Mouse (Mus musculus) thymus, adult 2 months (tissue): ENCODE results near the gene Rtl8c.
"Not testable (repeated sequence)": the region's sequence is repeated elsewhere in the genome, so short reads cannot be mapped to it uniquely, and the experiment has no call there.

Source experiments
- CTCF ChIP-seq: fragments of 200-500 bp; IDR thresholded peaks from 2 replicates; pipeline ENCODE4 v1.5.1; 2012; ENCODE audit warnings: mild to moderate bottlenecking, control low read depth, low read length, moderate library complexity, borderline replicate concordance; ENCODE audit not compliant: control insufficient read depth, poor library complexity, insufficient read depth; ENCODE audit errors: extremely low read depth
- POLR2A ChIP-seq: fragments of 200-500 bp; IDR thresholded peaks from 2 replicates; pipeline ENCODE4 v1.6.1; 2012; ENCODE audit warnings: mild to moderate bottlenecking, low read length, control low read depth, moderate library complexity; ENCODE audit not compliant: control insufficient read depth, poor library complexity, insufficient read depth; ENCODE audit errors: extremely low read depth

DNA sequence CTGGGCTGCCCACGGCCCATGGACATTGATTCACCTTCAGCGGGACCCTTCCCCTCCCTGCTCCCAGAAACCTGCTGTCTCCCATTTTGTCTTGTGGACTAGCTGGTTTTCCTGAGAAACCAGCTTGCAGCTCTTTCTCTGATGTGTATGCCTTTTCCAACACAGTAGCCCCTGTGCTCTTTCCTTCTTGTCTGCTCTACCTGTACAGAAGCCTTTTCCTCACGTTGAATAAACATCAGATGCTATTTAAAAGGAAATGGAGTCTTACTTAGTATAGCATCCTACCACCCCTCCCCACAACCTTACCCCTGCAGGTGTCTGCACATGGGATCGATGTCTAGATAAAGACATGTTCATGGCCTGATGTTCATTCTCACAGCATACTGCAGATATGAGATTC is 1.0 kb downstream of the Rtl8c start, which contains the start of gene Gm14597:
- TF ChIP-seq POLR2A, CTCF: not testable (repeated sequence)
